In genomic region chrX:13208404-13208803, GRCm38 (mm10) we compare ENCODE assay signal across 8 mouse cellular contexts.
DNase-seq lines count a peak whose midpoint lies in the region; ATAC-seq and TF ChIP-seq lines count a peak whose summit lies in the region.

No protein-coding gene starts in this region.

- H3K4me2 ChIP-seq in heart, embryonic 15.5 days: peak overlapping the region; percentile 55

- H3K4me1 ChIP-seq in heart, embryonic 15.5 days (replicated peaks): 0 out of 2 replicates have a peak, but pooled peaks cover 4% of the 10 kb centered on the region
- no peaks in the 10 kb centered on the region for H3K4me1 ChIP-seq in bone marrow, adult 2 months (ENCODE audit: control insufficient read depth, insufficient read depth, low read length)
- peaks cover 6% of the 10 kb centered on the region; the same call in 1 of the 2 replicates for H3K4me1 ChIP-seq in hindbrain, embryonic 10.5 days (replicated peaks)

- H3K27ac ChIP-seq in heart, embryonic 15.5 days: no peak overlapping the region
- no peak overlapping the region for H3K27ac ChIP-seq in bone marrow, adult 2 months (ENCODE audit: control insufficient read depth, insufficient read depth, low read depth, low read length, poor library complexity)
- peak overlapping the region; percentile 83 for H3K27ac ChIP-seq in hindbrain, embryonic 10.5 days

- H3K36me3 ChIP-seq in heart, embryonic 15.5 days: no peaks in the 10 kb centered on the region
- no peaks in the 10 kb centered on the region for H3K36me3 ChIP-seq in hindbrain, embryonic 10.5 days

- no peak for DNase-seq in heart, adult 8-10 months (ENCODE audit: low spot score)
- DNase-seq in hindbrain, embryonic 10.5 days (ENCODE audit: low spot score): no peak
- no peak for DNase-seq in cerebellum, adult 8-10 months
- DNase-seq in frontal cortex, postnatal 25 days (ENCODE audit: low spot score in 2 of 2): no peak
- no peak for DNase-seq in gastrocnemius, postnatal 10 days

- no peaks in the 10 kb centered on the region; the same call in 1 of the 2 replicates for H3K27me3 ChIP-seq in heart, embryonic 15.5 days
- peaks cover 23% of the 10 kb centered on the region for H3K27me3 ChIP-seq in hindbrain, embryonic 10.5 days (ENCODE audit: insufficient read depth, poor library complexity, severe bottlenecking)

- H3K9ac ChIP-seq in heart, embryonic 15.5 days: no peak overlapping the region

- peak overlapping the region; percentile 39 for H3K4me3 ChIP-seq in heart, embryonic 15.5 days
- H3K4me3 ChIP-seq in bone marrow, adult 2 months (replicated peaks; ENCODE audit: control insufficient read depth, low read depth, low read length): peak overlapping the region; percentile 8
- peak overlapping the region; percentile 42 for H3K4me3 ChIP-seq in hindbrain, embryonic 10.5 days

- H3K9me3 ChIP-seq in heart, embryonic 15.5 days (replicated peaks): no peaks in the 10 kb centered on the region
- no peaks in the 10 kb centered on the region for H3K9me3 ChIP-seq in hindbrain, embryonic 10.5 days

- TF ChIP-seq CTCF in bone marrow, adult 2 months (IDR thresholded peaks at IDR 0.05; ENCODE audit: control insufficient read depth, insufficient read depth, low read length): no peak

- no peak for ATAC-seq in heart, embryonic 15.5 days (replicated peaks; ENCODE audit: insufficient number of reproducible peaks, insufficient read depth, low FRiP score, low read depth)
- 0 out of 2 replicates have a peak, but pooled peaks have one; percentile 4 for ATAC-seq in megakaryocyte progenitor cell, adult 5-6 weeks (replicated peaks; ENCODE audit: poor library complexity)

- TF ChIP-seq POLR2A in bone marrow, adult 2 months (IDR thresholded peaks at IDR 0.05; ENCODE audit: borderline replicate concordance, control insufficient read depth, low read depth, low read length): no peak

- 31% methylated on average over 6 of the region's 6 CpGs for WGBS in heart, embryonic 15.5 days
- WGBS in bone marrow, adult 2 months: 21% methylated on average over 6 of the region's 6 CpGs
- 45% methylated on average over 6 of the region's 6 CpGs for WGBS in hindbrain, embryonic 10.5 days
